Mouse (Mus musculus): ENCODE data around the gene Tns1. TPM values are rescaled to one million over a fixed set of nuclear protein-coding genes. Genes with fewer than 3 reads are reported as not detected.

Tns1 gene
- total RNA-seq, 2 experiments from 2014 or later = 284 to 309 TPM

Other genes starting within 250 kb of the Tns1 start
- 1 to 10 TPM; 3.4 to 4.3 TPM for gene Rufy4, start 1.1 kb upstream of the Tns1 start, total RNA-seq (2021)
- 1 to 10 TPM in 1 of 2 experiments, under 1 TPM in 1; 0.48 to 1.6 TPM for gene Cxcr2, start 29.5 kb upstream of the Tns1 start, total RNA-seq (2021)
- gene Cxcr1, start 70.2 kb upstream of the Tns1 start, total RNA-seq (2021) = not detected
- 100 to 1,000 TPM; 186 TPM for gene Arpc2, start 111.6 kb upstream of the Tns1 start, total RNA-seq (2021)
- gene Gpbar1, start 154.1 kb upstream of the Tns1 start, total RNA-seq (2021) = under 1 TPM in 1 of 2 experiments, not detected in 1; 0.24 TPM
- gene Aamp, start 160.3 kb upstream of the Tns1 start, total RNA-seq (2021) = 100 to 1,000 TPM; 151 to 159 TPM
- 100 to 1,000 TPM; 116 to 139 TPM for gene Pnkd, start 160.5 kb upstream of the Tns1 start, total RNA-seq (2021)
- gene Tmbim1, start 181.2 kb upstream of the Tns1 start, total RNA-seq (2021) = 10 to 100 TPM; 63.6 to 68.8 TPM
- under 1 TPM; 0.33 to 0.45 TPM for gene Catip, start 237.7 kb upstream of the Tns1 start, total RNA-seq (2021)

Data from adrenal gland, postnatal 10 days (tissue).